Mouse (Mus musculus): ENCODE measurements at regions not wholly inside any gene's neighbourhood (a gene's known extent, or its start where the extent isn't known, plus 50 kb on each side); places are given as distances from the start of the nearest gene placed in this dataset.
A peak's percentile ranks its signal among the peaks of the same experiment; 100 is the strongest.

- Histone ChIP-seq H3K4me1 (replicated peaks) (peaks cover 4% of the 10 kb centered on the region; the same call in 1 of the 2 replicates), H3K27ac (replicated peaks) (no peak overlapping the region), H3K4me2 (no peak overlapping the region), H3K9ac (no peak overlapping the region), H3K9me3 (no peaks in the 10 kb centered on the region), H3K27me3 (no peaks in the 10 kb centered on the region), H3K4me3 (no peak overlapping the region), H3K36me3 (no peaks in the 10 kb centered on the region)
- 71% methylated on average over 2 of the region's 2 CpGs for WGBS
- no peak for ATAC-seq (ENCODE audit: low FRiP score, low read depth)
These were observed 297.9 kb downstream of the D3Ertd751e start for GRCm38 (mm10) chr3:42040270-42040812.

GRCm38 (mm10) chr3:42040959-42041358 lies 298.5 kb downstream of the D3Ertd751e start:
- H3K36me3 ChIP-seq, result no peaks in the 10 kb centered on the region
- 93% methylated on average over 2 of the region's 2 CpGs for WGBS
- H3K4me2 ChIP-seq, result no peak overlapping the region
- no peak for ATAC-seq (ENCODE audit: low FRiP score, low read depth)
- no peak overlapping the region for H3K9ac ChIP-seq
- no peaks in the 10 kb centered on the region for H3K27me3 ChIP-seq
- no peak overlapping the region for H3K4me3 ChIP-seq
- no peaks in the 10 kb centered on the region for H3K9me3 ChIP-seq
- H3K27ac ChIP-seq (replicated peaks), result no peak overlapping the region
- H3K4me1 ChIP-seq (replicated peaks), result peaks cover 4% of the 10 kb centered on the region; the same call in 1 of the 2 replicates

GRCm38 (mm10) chr3:42057286-42057868 lies 315.0 kb downstream of the D3Ertd751e start:
- Histone ChIP-seq H3K36me3 (no peaks in the 10 kb centered on the region), H3K27ac (replicated peaks) (no peak overlapping the region), H3K9ac (no peak overlapping the region), H3K4me1 (replicated peaks) (no peaks in the 10 kb centered on the region), H3K4me2 (no peak overlapping the region), H3K4me3 (no peak overlapping the region), H3K9me3 (no peaks in the 10 kb centered on the region), H3K27me3 (no peaks in the 10 kb centered on the region)
- WGBS, result 80% methylated on average over 10 of the region's 10 CpGs
- peak; percentile 73 for ATAC-seq (ENCODE audit: low FRiP score, low read depth)

- H3K4me2 ChIP-seq, result no peak overlapping the region
- H3K27ac ChIP-seq (replicated peaks), result no peak overlapping the region
- no peak overlapping the region for H3K4me3 ChIP-seq
- no peaks in the 10 kb centered on the region for H3K27me3 ChIP-seq
- 21% methylated on average over 7 of the region's 7 CpGs for WGBS
- H3K36me3 ChIP-seq, result no peaks in the 10 kb centered on the region
- peak; percentile 38; the same call in 1 of the 2 replicates for ATAC-seq (ENCODE audit: low FRiP score, low read depth)
- 0 out of 2 replicates have a peak, but pooled peaks cover 5% of the 10 kb centered on the region for H3K4me1 ChIP-seq (replicated peaks)
- no peak overlapping the region for H3K9ac ChIP-seq
- H3K9me3 ChIP-seq, result no peaks in the 10 kb centered on the region
These were observed 322.9 kb downstream of the D3Ertd751e start for GRCm38 (mm10) chr3:42065093-42065935.

GRCm38 (mm10) chr3:42065962-42066361 lies 323.6 kb downstream of the D3Ertd751e start:
- Histone ChIP-seq H3K27ac (replicated peaks) (no peak overlapping the region), H3K4me1 (replicated peaks) (0 out of 2 replicates have a peak, but pooled peaks cover 5% of the 10 kb centered on the region), H3K4me2 (no peak overlapping the region), H3K9me3 (no peaks in the 10 kb centered on the region), H3K36me3 (no peaks in the 10 kb centered on the region), H3K27me3 (no peaks in the 10 kb centered on the region), H3K4me3 (no peak overlapping the region), H3K9ac (no peak overlapping the region)
- no peak for ATAC-seq (ENCODE audit: low FRiP score, low read depth)
- WGBS, result 9% methylated on average over 3 of the region's 3 CpGs

GRCm38 (mm10) chr3:42067036-42067435 lies 324.6 kb downstream of the D3Ertd751e start:
- Histone ChIP-seq H3K27me3 (no peaks in the 10 kb centered on the region), H3K4me3 (no peak overlapping the region), H3K4me1 (replicated peaks) (0 out of 2 replicates have a peak, but pooled peaks cover 5% of the 10 kb centered on the region), H3K9me3 (no peaks in the 10 kb centered on the region), H3K36me3 (no peaks in the 10 kb centered on the region), H3K4me2 (no peak overlapping the region), H3K9ac (no peak overlapping the region), H3K27ac (replicated peaks) (no peak overlapping the region)
- 73% methylated on average over 5 of the region's 5 CpGs for WGBS
- ATAC-seq (ENCODE audit: low FRiP score, low read depth), result no peak

GRCm38 (mm10) chr3:42074532-42075287 lies 332.3 kb downstream of the D3Ertd751e start:
- H3K36me3 ChIP-seq, result no peaks in the 10 kb centered on the region
- H3K4me3 ChIP-seq, result no peak overlapping the region
- H3K9me3 ChIP-seq, result no peaks in the 10 kb centered on the region
- H3K27me3 ChIP-seq, result no peaks in the 10 kb centered on the region
- peak overlapping the region; percentile 40 for H3K4me2 ChIP-seq
- ATAC-seq (ENCODE audit: low FRiP score, low read depth), result peak; percentile 61; the same call in 1 of the 2 replicates
- WGBS, result 35% methylated on average over 11 of the region's 11 CpGs
- 0 out of 2 replicates have a peak overlapping the region, but pooled peaks have one; percentile 7 for H3K9ac ChIP-seq
- H3K27ac ChIP-seq (replicated peaks), result no peak overlapping the region
- 0 out of 2 replicates have a peak, but pooled peaks cover 3% of the 10 kb centered on the region for H3K4me1 ChIP-seq (replicated peaks)

- Histone ChIP-seq H3K9me3 (no peaks in the 10 kb centered on the region), H3K4me1 (replicated peaks) (peaks cover 6% of the 10 kb centered on the region), H3K27me3 (no peaks in the 10 kb centered on the region), H3K27ac (replicated peaks) (peak overlapping the region; percentile 56), H3K36me3 (no peaks in the 10 kb centered on the region), H3K9ac (no peak overlapping the region), H3K4me3 (peak overlapping the region; percentile 9; the same call in 1 of the 2 replicates), H3K4me2 (peak overlapping the region; percentile 33)
- WGBS, result 26% methylated on average over 13 of the region's 13 CpGs
- ATAC-seq (ENCODE audit: low FRiP score, low read depth), result peak; percentile 92
These were observed 368.8 kb downstream of the D3Ertd751e start for GRCm38 (mm10) chr3:42110976-42111847.

- Histone ChIP-seq H3K4me1 (replicated peaks) (no peaks in the 10 kb centered on the region), H3K36me3 (no peaks in the 10 kb centered on the region), H3K9me3 (no peaks in the 10 kb centered on the region), H3K4me3 (no peak overlapping the region), H3K9ac (no peak overlapping the region), H3K4me2 (no peak overlapping the region), H3K27me3 (no peaks in the 10 kb centered on the region), H3K27ac (replicated peaks) (no peak overlapping the region)
- ATAC-seq (ENCODE audit: low FRiP score, low read depth), result no peak
- WGBS, result 90% methylated on average over 3 of the region's 3 CpGs
These were observed 387.6 kb downstream of the D3Ertd751e start for GRCm38 (mm10) chr3:42129821-42130560.

- Histone ChIP-seq H3K27me3 (no peaks in the 10 kb centered on the region), H3K4me2 (no peak overlapping the region), H3K9me3 (no peaks in the 10 kb centered on the region), H3K4me3 (no peak overlapping the region), H3K36me3 (no peaks in the 10 kb centered on the region), H3K27ac (replicated peaks) (no peak overlapping the region), H3K9ac (no peak overlapping the region), H3K4me1 (replicated peaks) (no peaks in the 10 kb centered on the region)
- WGBS, result 93% methylated on average over 1 of the region's 1 CpGs
- no peak for ATAC-seq (ENCODE audit: low FRiP score, low read depth)
These were observed 389.9 kb downstream of the D3Ertd751e start for GRCm38 (mm10) chr3:42132322-42132721.

Measured in hindbrain, embryonic 15.5 days (tissue).